In genomic region chr3:57448445-57448844, GRCm38 (mm10) we compare ENCODE assay signal across 8 mouse cellular contexts. TPM values are rescaled to one million over a fixed set of nuclear protein-coding genes. Genes with fewer than 3 reads are reported as not detected.
DNase-seq lines count a peak whose midpoint lies in the region.

No protein-coding gene starts in this region.

- peak; percentile 81 for DNase-seq in urinary bladder, postnatal 14 days (ENCODE audit: low spot score)
- DNase-seq in urinary bladder, postnatal 10 days (ENCODE audit: low spot score), result no peak
- peak; percentile 88 to 94 for DNase-seq in cerebellum, postnatal 10 days
- peak; percentile 52 to 71 for DNase-seq in frontal cortex, postnatal 14 days (ENCODE audit: low spot score in 2 of 2)
- peak; percentile 61 for DNase-seq in kidney, adult 11 months
- DNase-seq in left cerebral cortex, postnatal 14 days (ENCODE audit: low spot score in 2 of 2), result peak; percentile 87 to 89
- peak; percentile 15 for DNase-seq in naive thymus-derived CD4-positive, alpha-beta T cell, adult 2 months (ENCODE audit: low read depth)
- peak; percentile 3 for DNase-seq in thymus, postnatal 25 days

- intact Hi-C loops in left cerebral cortex, postnatal 14 days (cut with DNase I), result loop anchor here (1.0 to 10.0 kb wide), 2 partner anchors 181 to 1444 kb away; no protein-coding TSS in a partner anchor

RNA-seq across cellular contexts. Expression of gene Tm4sf4, which starts 23.3 kb away (rescaled TPM):
- not detected for total RNA-seq in left cerebral cortex, postnatal 14 days (2021)
